Mouse (Mus musculus) olfactory bulb, adult 2 months (tissue): ENCODE data around the gene Npsr1.

Source experiments
- CTCF ChIP-seq: fragments of 200-500 bp; IDR thresholded peaks from 2 replicates; pipeline ENCODE4 v1.5.1; 2012; ENCODE audit warnings: low read depth, mild to moderate bottlenecking, low read length, moderate library complexity; ENCODE audit not compliant: insufficient read depth
- POLR2A ChIP-seq: fragments of 200-500 bp; IDR thresholded peaks from 2 replicates; pipeline ENCODE4 v1.6.1; 2012; ENCODE audit warnings: mild to moderate bottlenecking, low read depth, low read length, moderate library complexity; ENCODE audit not compliant: insufficient read depth

DNA sequence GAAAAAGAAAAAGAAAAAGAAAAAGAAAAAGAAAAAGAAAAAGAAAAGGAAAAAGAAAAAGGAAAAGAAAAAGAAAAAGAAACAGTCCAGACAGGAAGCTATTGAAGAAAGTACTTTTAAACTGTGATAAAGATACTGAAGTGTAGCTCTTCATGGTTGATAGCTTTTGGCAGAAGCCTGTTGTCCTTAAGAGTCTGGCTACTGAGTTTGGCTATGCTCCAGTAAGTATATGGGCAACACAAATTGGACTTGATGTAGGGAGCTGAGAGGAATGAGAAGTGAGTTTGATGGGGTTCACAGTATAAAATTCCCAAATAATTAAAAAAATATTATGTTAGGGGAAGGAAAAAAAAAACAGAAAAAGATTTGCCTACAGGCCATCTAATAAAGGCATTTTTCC is 34.5 kb upstream of the Npsr1 start:
- TF ChIP-seq POLR2A (no peak), CTCF (no peak)
